Mouse (Mus musculus) heart, embryonic 16.5 days (tissue): Measurements from ENCODE around the gene 4933417A18Rik. TPM values are rescaled to one million over a fixed set of nuclear protein-coding genes. Genes with fewer than 3 reads are reported as not detected.
"Not testable (repeated sequence)": the region's sequence is repeated elsewhere in the genome, so short reads cannot be mapped to it uniquely, and the experiment has no call there.

Experiments
- ATAC-seq: fragments of 200-750 bp; cut with Nextera tagmentation; replicated peaks from 2 replicates; pipeline ENCODE4 v1.8.0; 2017; ENCODE audit warnings: moderate number of reproducible peaks; ENCODE audit not compliant: insufficient read depth, low FRiP score; ENCODE audit errors: extremely low read depth
- H3K27ac ChIP-seq: fragments of 300-500 bp; sonication (generic); 2 replicates; pipeline ENCODE4 v1.5.1; 2014; ENCODE audit warnings: mild to moderate bottlenecking, low read length, control low read depth, moderate library complexity
- H3K27me3 ChIP-seq: fragments of 300-500 bp; sonication (generic); 2 replicates; pipeline ENCODE4 v1.6.1; 2014; ENCODE audit warnings: low read length, mixed read lengths; ENCODE audit not compliant: control insufficient read depth, insufficient read depth
- H3K36me3 ChIP-seq: fragments of 300-500 bp; sonication (generic); 2 replicates; pipeline ENCODE4 v1.6.1; 2014; ENCODE audit not compliant: control insufficient read depth, insufficient read depth
- H3K4me1 ChIP-seq: fragments of 300-500 bp; sonication (generic); 2 replicates; pipeline ENCODE4 v1.6.1; 2014; ENCODE audit warnings: low read length, mixed read lengths; ENCODE audit not compliant: control insufficient read depth, insufficient read depth
- H3K4me2 ChIP-seq: fragments of 300-500 bp; sonication (generic); 2 replicates; pipeline ENCODE4 v1.6.1; 2014; ENCODE audit warnings: low read depth, mild to moderate bottlenecking, control low read depth, low read length
- H3K4me3 ChIP-seq: fragments of 300-500 bp; sonication (generic); 2 replicates; pipeline ENCODE4 v1.5.1; 2014; ENCODE audit warnings: mild to moderate bottlenecking, control low read depth, low read length
- H3K9ac ChIP-seq: fragments of 300-500 bp; sonication (generic); 2 replicates; pipeline ENCODE4 v1.6.1; 2014; ENCODE audit warnings: low read length, control low read depth
- H3K9me3 ChIP-seq: fragments of 300-500 bp; sonication (generic); replicated peaks from 2 replicates; pipeline ENCODE4 v1.6.1; 2016; ENCODE audit warnings: low read length; ENCODE audit not compliant: control insufficient read depth
- WGBS: fragments of 180-500 bp; shearing (Covaris S2); extraction: QIAGEN DNeasy Blood & Tissue Kit; methylation state at CpG from one replicate; pipeline ENCODE4 v1.1.7; 2014; 5-methylcytosine and 5-hydroxymethylcytosine counted together
- polyA plus RNA-seq: library from polyadenylated mRNA; unstranded; fragments of >200 nt; fragmentation: Nextera tagmentation; extraction: Ambion mirVana; gene quantifications from 2 replicates; pipeline ENCODE4 v1.2.1, GENCODE M21; 2015

Gene 4933417A18Rik
- polyA plus RNA-seq, 1 experiment from 2014 or later: not detected

GRCm38 (mm10) chr13:34934931-34935644 lies 10.9 kb downstream of the 4933417A18Rik start:
- H3K27me3 ChIP-seq: no peaks in the 10 kb centered on the region; the same call in 1 of the 2 replicates
- WGBS: 75% methylated on average over 10 of the region's 10 CpGs
- ATAC-seq: no peak
- H3K9me3 ChIP-seq: no peaks in the 10 kb centered on the region
- H3K36me3 ChIP-seq: no peaks in the 10 kb centered on the region
- H3K4me2 ChIP-seq: no peak overlapping the region
- no peaks in the 10 kb centered on the region for H3K4me1 ChIP-seq
- H3K9ac ChIP-seq: no peak overlapping the region
- H3K27ac ChIP-seq: no peak overlapping the region
- H3K4me3 ChIP-seq: no peak overlapping the region

GRCm38 (mm10) chr13:34942370-34942769 lies 18.2 kb downstream of the 4933417A18Rik start:
- H3K4me2 ChIP-seq: no peak overlapping the region
- no peak for ATAC-seq
- H3K27me3 ChIP-seq: 0 out of 2 replicates have a peak, but pooled peaks cover 2% of the 10 kb centered on the region
- H3K27ac ChIP-seq: no peak overlapping the region
- H3K4me3 ChIP-seq: no peak overlapping the region
- H3K4me1 ChIP-seq: no peaks in the 10 kb centered on the region
- H3K36me3 ChIP-seq: no peaks in the 10 kb centered on the region
- H3K9me3 ChIP-seq: no peaks in the 10 kb centered on the region
- H3K9ac ChIP-seq: no peak overlapping the region

- not testable (repeated sequence) for H3K4me3 ChIP-seq, H3K4me2 ChIP-seq, H3K27ac ChIP-seq, H3K36me3 ChIP-seq, H3K9me3 ChIP-seq, ATAC-seq, H3K4me1 ChIP-seq, H3K27me3 ChIP-seq, H3K9ac ChIP-seq
- whole genome bisulfite sequencing: 85% methylated on average over 2 of the region's 2 CpGs
Measured at GRCm38 (mm10) chr13:34951437-34951836, 27.2 kb downstream of the 4933417A18Rik start.

- H3K9ac ChIP-seq: no peak overlapping the region
- no peak overlapping the region for H3K4me2 ChIP-seq
- no peaks in the 10 kb centered on the region for H3K4me1 ChIP-seq
- no peaks in the 10 kb centered on the region for H3K27me3 ChIP-seq
- no peaks in the 10 kb centered on the region for H3K9me3 ChIP-seq
- H3K27ac ChIP-seq: no peak overlapping the region
- peak; percentile 37; the same call in 1 of the 2 replicates for ATAC-seq
- no peaks in the 10 kb centered on the region for H3K36me3 ChIP-seq
- H3K4me3 ChIP-seq: no peak overlapping the region
- 76% methylated on average over 4 of the region's 4 CpGs for WGBS
Measured at GRCm38 (mm10) chr13:34956901-34957300, 32.7 kb downstream of the 4933417A18Rik start.

- H3K4me2 ChIP-seq, ATAC-seq, H3K27ac ChIP-seq, H3K9me3 ChIP-seq, H3K9ac ChIP-seq, H3K36me3 ChIP-seq, H3K4me3 ChIP-seq, H3K27me3 ChIP-seq, H3K4me1 ChIP-seq: not testable (repeated sequence)
- WGBS: 83% methylated on average over 3 of the region's 3 CpGs
Measured at GRCm38 (mm10) chr13:34958158-34958557, 33.9 kb downstream of the 4933417A18Rik start.

- Histone ChIP-seq H3K4me3 (no peak overlapping the region), H3K36me3 (no peaks in the 10 kb centered on the region), H3K9me3 (no peaks in the 10 kb centered on the region), H3K4me1 (peaks cover 6% of the 10 kb centered on the region), H3K27me3 (peaks cover 8% of the 10 kb centered on the region), H3K9ac (no peak overlapping the region), H3K27ac (no peak overlapping the region), H3K4me2 (no peak overlapping the region)
- 82% methylated on average over 4 of the region's 4 CpGs for WGBS
- no peak for ATAC-seq
Measured at GRCm38 (mm10) chr13:34960996-34961770, 37.0 kb downstream of the 4933417A18Rik start.

- Histone ChIP-seq H3K36me3 (no peaks in the 10 kb centered on the region), H3K27me3 (peaks cover 8% of the 10 kb centered on the region), H3K27ac (no peak within 1 kb of the TSS), H3K4me1 (peaks cover 6% of the 10 kb centered on the region), H3K4me3 (peak within 1 kb of the TSS; percentile 61), H3K4me2 (peak within 1 kb of the TSS; percentile 95), H3K9me3 (no peaks in the 10 kb centered on the region), H3K9ac (peak within 1 kb of the TSS; percentile 69)
- 3% methylated on average over 32 of the region's 32 CpGs for WGBS
- ATAC-seq: peak; percentile 69; the same call in 1 of the 2 replicates
Measured at GRCm38 (mm10) chr13:34963511-34964397, 39.5 kb downstream of the 4933417A18Rik start, which contains the start of gene Eci3. Eci3 (minus strand) TSS chr13:34963810.

- Histone ChIP-seq H3K4me1 (peaks cover 6% of the 10 kb centered on the region), H3K27me3 (peaks cover 8% of the 10 kb centered on the region), H3K36me3 (no peaks in the 10 kb centered on the region), H3K4me2 (peak overlapping the region; percentile 95), H3K4me3 (peak overlapping the region; percentile 61), H3K9me3 (no peaks in the 10 kb centered on the region), H3K27ac (no peak overlapping the region), H3K9ac (0 out of 2 replicates have a peak overlapping the region, but pooled peaks have one; percentile 51)
- 5% methylated on average over 14 of the region's 14 CpGs for WGBS
- 0 out of 2 replicates have a peak, but pooled peaks have one; percentile 23 for ATAC-seq
Measured at GRCm38 (mm10) chr13:34964419-34964818, 40.2 kb downstream of the 4933417A18Rik start.
